Mouse (Mus musculus): Measurements from ENCODE around the gene Gm4131.

The Gm4131 gene

GRCm38 (mm10) chr14:62457420-62458181, 109.1 kb downstream of the Gm4131 start:
- DNase-seq (ENCODE audit: low spot score in 2 of 2): peak; percentile 57 to 67

DNA sequence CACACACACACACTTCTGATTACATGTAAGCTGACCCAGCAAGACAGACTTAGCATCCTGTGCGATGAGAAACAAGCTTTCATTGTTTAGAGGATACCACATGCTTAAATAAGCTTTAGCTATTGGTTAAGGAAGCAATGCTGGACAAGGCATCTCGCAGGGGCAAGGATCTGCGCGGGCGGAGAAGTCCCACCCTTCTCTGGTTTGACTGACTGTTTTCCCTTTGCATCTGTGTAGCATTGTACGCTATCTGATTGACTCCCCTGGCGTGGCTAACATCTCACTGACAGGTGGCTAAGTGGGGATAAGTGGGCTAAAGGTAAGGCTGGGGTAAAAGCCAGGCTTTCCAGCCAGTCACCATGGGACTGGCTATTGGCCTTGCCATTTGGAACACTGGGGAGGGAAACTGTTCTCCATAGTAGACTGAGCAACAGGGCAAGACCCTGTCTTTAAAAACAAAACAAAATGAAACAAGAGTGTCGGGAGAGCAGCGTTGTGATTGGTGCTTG, 110.4 kb downstream of the Gm4131 start, which contains the start of gene Gucy1b2:
Gene Gucy1b2 (minus strand): TSS at position 51 of the 509 bp plus-strand sequence.
- no peak for DNase-seq (ENCODE audit: low spot score in 2 of 2)

GRCm38 (mm10) chr14:62455570-62455879, 111.2 kb downstream of the Gm4131 start:
- DNase-seq (ENCODE audit: low spot score in 2 of 2): no peak

DNA sequence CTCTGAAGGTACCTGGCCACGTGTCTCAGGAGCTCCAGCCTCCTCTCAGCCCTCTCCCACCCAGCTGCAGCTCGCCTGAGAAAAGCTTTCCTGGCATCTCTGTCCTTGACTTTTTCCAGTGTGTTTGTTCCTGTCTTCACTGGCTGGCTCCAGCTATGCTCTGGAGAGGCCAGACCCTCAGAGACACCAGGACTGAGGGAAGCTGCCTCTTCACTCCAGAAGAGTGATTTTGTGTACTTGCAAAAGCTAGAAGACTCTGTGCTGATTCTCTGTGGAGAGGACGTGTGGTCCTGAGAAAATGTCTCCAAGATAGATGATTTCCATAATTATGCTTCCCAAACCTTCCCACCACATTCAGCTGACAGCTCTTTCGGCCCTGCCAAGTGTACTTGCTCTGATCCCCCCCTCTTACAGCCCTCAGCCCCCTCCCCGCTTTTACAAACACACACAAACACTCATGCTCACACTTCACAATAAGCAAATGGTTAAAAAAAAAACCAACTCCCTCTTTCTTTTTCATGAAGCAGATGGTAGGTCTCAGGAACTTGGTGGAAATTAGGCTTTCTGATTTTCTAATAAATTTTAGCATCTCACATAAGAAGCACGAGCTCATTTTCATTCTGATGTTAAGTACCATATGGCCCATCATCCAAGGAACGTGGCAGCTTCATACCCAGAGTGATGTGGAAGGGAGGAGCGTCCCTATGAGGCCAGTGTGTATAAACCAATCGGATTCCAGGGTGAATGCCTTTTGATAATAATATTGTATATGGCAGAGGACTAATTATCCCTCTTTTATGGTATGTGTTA, 111.8 kb downstream of the Gm4131 start:
- no peak for DNase-seq (ENCODE audit: low spot score in 2 of 2)

GRCm38 (mm10) chr14:62454136-62454535, 112.6 kb downstream of the Gm4131 start:
- no peak for DNase-seq (ENCODE audit: low spot score in 2 of 2)

- no peak for DNase-seq (ENCODE audit: low spot score in 2 of 2)
Measured at GRCm38 (mm10) chr14:62453276-62453675, 113.4 kb downstream of the Gm4131 start.

- no peak for DNase-seq (ENCODE audit: low spot score in 2 of 2)
Measured at GRCm38 (mm10) chr14:62450706-62451105, 116.0 kb downstream of the Gm4131 start.

GRCm38 (mm10) chr14:62447214-62447548, 119.5 kb downstream of the Gm4131 start:
- no peak for DNase-seq (ENCODE audit: low spot score in 2 of 2)

DNA sequence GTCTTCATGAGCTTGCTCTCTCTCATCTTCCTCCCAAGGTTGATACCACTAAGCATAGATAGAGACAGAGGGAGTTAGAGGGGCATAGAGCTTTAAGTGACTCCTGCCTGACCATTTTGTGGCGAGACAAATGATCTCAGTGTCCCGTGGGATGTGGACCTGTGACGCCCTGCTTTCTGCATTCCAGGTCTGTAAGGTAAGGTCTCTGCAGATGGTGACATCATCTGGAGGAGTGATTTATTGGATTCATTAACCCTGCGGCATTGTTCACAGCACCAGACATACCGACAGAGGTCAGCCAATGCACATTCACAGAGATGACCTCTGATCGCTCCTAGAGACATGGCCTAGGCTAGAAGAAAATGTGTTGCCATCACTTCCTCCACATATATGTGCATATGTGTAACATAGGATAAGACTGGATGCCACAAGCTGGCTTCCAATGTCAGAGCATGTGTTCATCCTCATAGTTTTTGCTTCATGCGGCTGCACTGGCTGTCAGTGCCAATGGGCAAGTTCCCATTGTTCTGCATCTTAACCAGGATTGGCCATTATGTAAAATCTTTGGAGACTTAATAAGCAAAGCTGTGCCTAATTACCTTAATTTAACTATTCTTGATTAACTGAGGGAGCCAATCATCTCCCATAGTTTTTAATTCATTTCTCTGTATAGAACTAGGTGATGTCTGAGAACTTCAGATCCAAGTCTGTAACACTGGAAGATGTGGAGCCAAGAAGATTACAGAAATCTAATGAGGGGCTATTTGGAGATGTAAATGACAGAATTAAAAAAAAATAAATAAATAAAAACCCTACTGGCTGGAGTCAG, 120.1 kb downstream of the Gm4131 start:
- DNase-seq (ENCODE audit: low spot score in 2 of 2): no peak

DNA sequence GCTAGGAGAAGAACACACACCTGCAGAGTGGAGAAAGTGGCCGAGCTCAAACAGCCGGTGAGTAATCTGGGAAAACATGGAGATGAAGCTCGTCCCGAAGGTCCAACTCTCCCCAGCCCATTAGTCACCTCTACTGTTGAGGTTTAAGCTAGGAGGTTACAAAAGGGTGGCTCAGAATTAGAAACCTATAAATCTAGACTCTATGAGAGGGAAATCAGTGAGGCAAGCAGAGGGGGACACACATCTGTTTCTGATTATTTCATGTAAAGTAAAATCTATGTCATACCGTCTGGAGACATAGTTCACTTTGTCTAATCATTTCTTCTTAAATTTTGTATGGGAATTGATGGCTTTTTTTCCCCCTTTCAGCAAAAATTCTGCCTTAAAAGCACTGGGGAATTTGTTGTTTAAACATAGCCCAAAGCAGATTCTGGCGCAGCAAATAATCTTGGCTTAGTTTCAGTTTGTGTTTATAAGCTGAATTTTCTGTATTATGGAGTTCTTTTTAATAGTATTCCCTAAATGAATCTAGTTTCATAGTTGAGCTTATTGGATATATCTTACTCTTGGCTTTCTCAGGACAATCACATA, 122.8 kb downstream of the Gm4131 start:
- DNase-seq (ENCODE audit: low spot score in 2 of 2): no peak

- no peak for DNase-seq (ENCODE audit: low spot score in 2 of 2)
Measured at GRCm38 (mm10) chr14:62442971-62443370, 123.8 kb downstream of the Gm4131 start.

- no peak for DNase-seq (ENCODE audit: low spot score in 2 of 2)
Measured at GRCm38 (mm10) chr14:62440036-62440435, 126.7 kb downstream of the Gm4131 start.

GRCm38 (mm10) chr14:62438236-62438635, 128.5 kb downstream of the Gm4131 start:
- no peak for DNase-seq (ENCODE audit: low spot score in 2 of 2)

DNA sequence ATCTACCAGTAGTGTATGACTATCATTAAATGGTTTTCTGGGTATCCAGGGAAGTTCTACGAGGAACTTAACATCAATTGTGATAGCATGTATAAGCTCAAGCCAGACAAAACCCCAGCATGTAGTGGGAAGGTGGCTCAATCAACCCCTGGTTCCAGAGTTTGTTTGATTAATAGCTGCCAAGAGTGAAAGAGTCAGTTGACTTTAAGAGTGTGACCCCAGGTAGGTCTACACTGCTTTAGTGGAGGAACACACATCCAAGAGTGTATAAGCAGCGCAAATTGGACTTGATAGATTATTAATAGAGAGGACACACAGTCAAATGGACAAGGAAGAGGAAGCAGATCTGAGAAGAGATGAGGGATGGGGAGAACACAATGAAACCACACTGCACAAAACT, 128.9 kb downstream of the Gm4131 start:
- DNase-seq (ENCODE audit: low spot score in 2 of 2): no peak

DNA sequence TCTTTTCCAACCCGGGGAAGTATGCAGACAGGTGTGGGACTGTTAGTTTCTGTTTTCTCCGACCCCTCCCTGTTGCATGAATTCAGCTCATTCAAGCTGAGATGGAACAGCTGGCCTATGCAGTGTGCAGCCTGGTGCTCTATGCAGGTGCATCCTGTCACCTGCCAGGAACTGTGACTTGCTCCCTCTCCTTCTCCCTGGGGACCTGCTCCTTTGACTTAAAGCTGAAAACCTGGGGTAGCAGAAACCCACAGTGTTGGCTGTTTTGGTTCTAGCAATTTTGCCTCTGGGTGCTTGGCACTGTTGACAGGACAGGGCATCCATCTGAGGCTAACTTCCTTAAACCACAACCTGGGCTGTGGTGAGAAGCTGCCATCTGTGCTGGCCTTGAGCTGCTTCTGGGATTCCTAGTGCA, 141.4 kb downstream of the Gm4131 start:
- DNase-seq (ENCODE audit: low spot score in 2 of 2): peak; percentile 14 to 18

- no peak for DNase-seq (ENCODE audit: low spot score in 2 of 2)
Measured at GRCm38 (mm10) chr14:62422265-62422664, 144.5 kb downstream of the Gm4131 start.

- no peak for DNase-seq (ENCODE audit: low spot score in 2 of 2)
Measured at GRCm38 (mm10) chr14:62417501-62417900, 149.2 kb downstream of the Gm4131 start.

DNA sequence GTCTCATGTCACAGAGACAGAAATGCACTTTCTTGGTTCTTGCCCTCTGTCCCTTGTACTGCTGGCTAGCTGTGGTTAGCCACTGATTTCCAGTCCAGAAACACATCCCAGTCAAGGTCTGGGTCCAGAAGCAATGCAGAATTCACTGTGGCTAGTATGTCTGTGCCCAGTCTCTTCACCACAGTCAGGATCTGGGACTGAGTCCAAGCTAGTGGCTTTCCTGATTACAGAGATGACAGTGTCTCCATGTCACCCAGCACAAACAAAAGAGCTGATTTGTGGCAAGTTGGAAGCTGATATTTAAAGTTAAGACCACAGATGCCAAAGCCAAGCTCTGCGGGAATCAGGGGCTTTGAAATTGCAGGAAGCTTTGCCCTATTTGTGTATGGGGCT, 150.0 kb downstream of the Gm4131 start:
- DNase-seq (ENCODE audit: low spot score in 2 of 2): no peak

DNA sequence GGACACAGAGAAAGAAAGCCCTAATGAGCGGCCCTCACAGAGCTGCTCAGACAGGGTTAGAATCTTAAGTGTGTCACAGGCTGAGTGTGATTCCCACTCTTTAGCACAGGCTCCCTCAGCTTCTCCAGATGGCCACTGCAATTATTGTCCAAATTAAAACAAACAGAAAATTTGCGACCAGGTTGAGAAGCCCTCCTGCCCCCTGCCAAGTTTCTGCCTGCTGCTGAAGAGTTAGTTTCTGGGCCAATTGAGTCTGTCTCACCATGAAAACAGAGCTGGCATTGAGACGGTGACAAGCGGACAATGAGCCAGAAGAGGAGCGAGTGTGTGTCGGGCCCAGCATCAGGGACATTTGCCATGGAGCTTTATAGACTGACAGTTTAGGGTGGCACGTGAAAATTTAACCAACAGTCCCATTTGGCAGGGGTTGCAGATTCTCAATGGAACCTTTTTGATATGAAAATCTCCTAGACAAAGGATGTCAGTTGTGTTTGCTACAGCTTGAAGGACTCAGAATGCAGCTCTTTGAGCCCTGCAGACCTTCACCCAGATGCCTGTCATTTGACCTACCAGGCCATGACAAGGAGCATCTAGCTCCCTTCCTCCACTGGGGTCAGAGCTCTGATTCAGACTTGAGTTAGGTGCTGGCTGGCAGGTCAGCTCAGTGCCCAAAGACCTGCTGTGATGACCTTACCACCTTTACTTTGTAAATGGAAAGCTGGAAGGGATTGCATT, 150.5 kb downstream of the Gm4131 start:
- no peak for DNase-seq (ENCODE audit: low spot score in 2 of 2)
